Mouse (Mus musculus) MEL-GATA-1-ER (cell line): Measurements from ENCODE around the gene Olfr868.

Experiments used
- DNase-seq: peaks from one replicate; pipeline ENCODE4 v3.0.0-alpha.2; 2012; ENCODE audit warnings: low read depth; ENCODE audit errors: extremely low read depth

Olfr868 gene

GRCm38 (mm10) chr9:20098326-20098725 is at the start of gene Olfr868:
Olfr868 (plus strand) TSS chr9:20098626.
- DNase-seq = no peak

- no peak for DNase-seq
Observed at GRCm38 (mm10) chr9:20057462-20057861, 41.0 kb upstream of the Olfr868 start, which contains the start of gene Olfr867. Olfr867 (minus strand) TSS chr9:20057562.

- DNase-seq = no peak
Observed at GRCm38 (mm10) chr9:20070236-20070635, 28.2 kb upstream of the Olfr868 start.

GRCm38 (mm10) chr9:20071291-20071690 is 27.1 kb upstream of the Olfr868 start:
- DNase-seq = no peak

GRCm38 (mm10) chr9:20073523-20074177 is 24.8 kb upstream of the Olfr868 start:
- DNase-seq = no peak

GRCm38 (mm10) chr9:20128709-20129108 is 30.3 kb downstream of the Olfr868 start, which contains the start of gene Olfr869:
Olfr869 (plus strand) TSS chr9:20129009.
- no peak for DNase-seq

- no peak for DNase-seq
Observed at GRCm38 (mm10) chr9:20149706-20150105, 51.3 kb downstream of the Olfr868 start.
